Mouse (Mus musculus): ENCODE data around the gene Acly.

Gene Acly

DNA sequence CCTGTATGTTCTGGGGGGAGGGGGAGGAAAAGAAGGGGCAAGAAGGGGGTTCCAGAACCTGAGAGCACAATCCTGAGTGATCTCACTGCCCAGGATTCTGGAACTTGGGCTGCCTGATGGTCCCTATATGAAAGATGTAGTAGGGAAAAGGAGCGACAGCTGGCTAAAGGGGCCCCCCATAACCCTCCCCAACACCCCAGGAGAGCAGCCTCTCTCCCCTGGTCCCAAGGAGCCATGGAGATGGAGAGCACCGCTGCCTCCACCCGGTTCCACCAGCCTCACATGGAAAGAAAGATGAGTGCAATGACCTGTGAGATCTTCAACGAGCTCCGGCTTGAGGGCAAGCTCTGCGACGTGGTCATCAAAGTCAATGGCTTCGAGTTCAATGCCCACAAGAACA is 86.0 kb downstream of the Acly start, which contains the start of the genes Nt5c3b and Klhl10:
Gene Nt5c3b (minus strand): TSS at position 12 of the 400 bp plus-strand sequence.
Gene Klhl10 (plus strand): TSS at position 121 of the 400 bp plus-strand sequence.
- no peak for DNase-seq (ENCODE audit: low read depth, low spot score)

- DNase-seq (ENCODE audit: low read depth, low spot score), result peak; percentile 49
Measured at GRCm38 (mm10) chr11:100440691-100441522, 86.9 kb downstream of the Acly start.

DNA sequence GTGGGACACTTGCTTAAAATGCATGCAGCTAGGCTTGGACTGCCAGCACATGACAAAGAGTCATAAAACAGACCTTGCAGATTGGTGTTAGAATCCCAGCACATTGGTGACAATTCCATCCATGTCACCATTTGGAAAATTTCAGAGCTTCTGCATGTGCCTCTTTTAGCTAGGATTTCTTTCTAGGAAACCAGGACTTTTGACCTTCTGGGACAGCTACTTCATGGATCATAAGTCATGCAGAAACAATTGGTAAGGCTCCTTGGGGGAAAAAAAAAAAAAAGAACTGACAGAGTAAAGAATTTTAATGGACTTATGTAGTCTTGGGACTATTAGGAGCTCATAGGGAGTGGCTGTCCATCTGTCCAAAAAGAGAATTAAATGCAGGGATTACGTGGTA is 89.9 kb downstream of the Acly start:
- no peak for DNase-seq (ENCODE audit: low read depth, low spot score)

DNA sequence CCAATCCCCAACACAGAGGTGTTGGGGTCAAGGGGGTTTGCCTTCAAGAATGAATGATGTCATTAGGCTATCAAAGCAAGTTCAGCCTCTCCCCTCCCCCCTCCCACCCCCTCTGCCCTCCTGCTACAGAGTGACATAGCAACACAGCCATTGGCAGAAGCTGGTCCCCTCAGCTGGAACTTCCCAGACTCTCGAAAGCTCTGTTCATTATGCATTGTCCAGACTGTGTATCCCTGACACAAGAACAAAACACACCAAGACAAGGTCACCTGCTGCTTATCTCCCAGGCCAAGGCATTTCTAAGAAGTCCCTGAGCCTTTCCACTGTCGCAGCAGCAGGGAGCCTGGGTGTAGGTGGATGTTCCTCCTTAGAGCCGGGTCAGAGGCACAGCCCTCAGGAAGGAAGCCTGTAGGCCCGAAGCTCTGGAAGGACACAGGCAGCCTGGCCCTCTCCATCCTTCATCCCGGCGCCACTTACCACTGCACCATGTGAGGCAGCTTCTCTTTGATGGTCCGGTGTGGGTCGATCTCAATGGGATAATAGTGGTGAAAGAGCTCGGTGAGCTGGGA is 92.0 kb downstream of the Acly start:
- DNase-seq (ENCODE audit: low read depth, low spot score), result no peak

GRCm38 (mm10) chr11:100432002-100432401 is 95.8 kb downstream of the Acly start:
- DNase-seq (ENCODE audit: low read depth, low spot score), result no peak

GRCm38 (mm10) chr11:100430052-100430451 is 97.7 kb downstream of the Acly start:
- no peak for DNase-seq (ENCODE audit: low read depth, low spot score)

- DNase-seq (ENCODE audit: low read depth, low spot score), result no peak
Measured at GRCm38 (mm10) chr11:100428612-100429199, 99.1 kb downstream of the Acly start.

GRCm38 (mm10) chr11:100426820-100427219 is 101.0 kb downstream of the Acly start:
- no peak for DNase-seq (ENCODE audit: low read depth, low spot score)

Data from WW6 (cell line).